Comparison of ENCODE assay signal across 8 mouse cellular contexts in genomic region chr9:13303976-13304375, GRCm38 (mm10). TPM values are rescaled to one million over a fixed set of nuclear protein-coding genes. Genes with fewer than 3 reads are reported as not detected.
DNase-seq lines count a peak whose midpoint lies in the region; ATAC-seq and TF ChIP-seq lines count a peak whose summit lies in the region.

No protein-coding gene starts in this region.

- no peak for TF ChIP-seq CTCF in midbrain, postnatal 0 days (IDR thresholded peaks at IDR 0.05)
- TF ChIP-seq CTCF in thymus, adult 2 months (IDR thresholded peaks at IDR 0.05; ENCODE audit: borderline replicate concordance, control insufficient read depth, extremely low read depth, insufficient read depth, low read length, poor library complexity), result no peak

- no peak overlapping the region for H3K9ac ChIP-seq in intestine, embryonic 16.5 days (ENCODE audit: low read depth, low read length)
- no peak overlapping the region for H3K9ac ChIP-seq in midbrain, postnatal 0 days (replicated peaks; ENCODE audit: low read length, poor library complexity, severe bottlenecking)

- peak; percentile 62 for ATAC-seq in intestine, embryonic 16.5 days
- no peak for ATAC-seq in midbrain, postnatal 0 days (ENCODE audit: low FRiP score)

- WGBS in intestine, embryonic 16.5 days, result 35% methylated on average over 6 of the region's 6 CpGs
- 32% methylated on average over 6 of the region's 6 CpGs for WGBS in midbrain, postnatal 0 days
- WGBS in thymus, adult 2 months, result 25% methylated on average over 6 of the region's 6 CpGs
- 84% methylated on average over 6 of the region's 6 CpGs for WGBS in limb, embryonic 10.5 days

- no peak overlapping the region for H3K4me3 ChIP-seq in intestine, embryonic 16.5 days (ENCODE audit: low read length)
- no peak overlapping the region for H3K4me3 ChIP-seq in midbrain, postnatal 0 days (ENCODE audit: low read depth, low read length)
- H3K4me3 ChIP-seq in thymus, adult 2 months (ENCODE audit: control insufficient read depth, insufficient read depth, low read length), result no peak overlapping the region
- no peak overlapping the region for H3K4me3 ChIP-seq in limb, embryonic 10.5 days

- no peak overlapping the region for H3K4me2 ChIP-seq in intestine, embryonic 16.5 days (ENCODE audit: low read depth, low read length)
- H3K4me2 ChIP-seq in midbrain, postnatal 0 days (ENCODE audit: low read depth, low read length, poor library complexity, severe bottlenecking), result no peak overlapping the region

- TF ChIP-seq POLR2A in thymus, adult 2 months (IDR thresholded peaks at IDR 0.05; ENCODE audit: control insufficient read depth, extremely low read depth, insufficient read depth, low read length, poor library complexity), result no peak

- no peaks in the 10 kb centered on the region for H3K36me3 ChIP-seq in intestine, embryonic 16.5 days (ENCODE audit: control insufficient read depth, insufficient read depth, low read length)
- no peaks in the 10 kb centered on the region for H3K36me3 ChIP-seq in midbrain, postnatal 0 days (ENCODE audit: insufficient read depth, low read length)
- no peaks in the 10 kb centered on the region for H3K36me3 ChIP-seq in thymus, adult 2 months (ENCODE audit: control insufficient read depth, insufficient read depth, low read length)
- no peaks in the 10 kb centered on the region for H3K36me3 ChIP-seq in limb, embryonic 10.5 days

- no peaks in the 10 kb centered on the region for H3K27me3 ChIP-seq in intestine, embryonic 16.5 days (replicated peaks; ENCODE audit: control insufficient read depth, insufficient read depth, low read length)
- H3K27me3 ChIP-seq in midbrain, postnatal 0 days (ENCODE audit: insufficient read depth, low read length), result no peaks in the 10 kb centered on the region
- H3K27me3 ChIP-seq in thymus, adult 2 months (ENCODE audit: control insufficient read depth, insufficient read depth, low read length), result no peaks in the 10 kb centered on the region
- 0 out of 2 replicates have a peak, but pooled peaks cover 4% of the 10 kb centered on the region for H3K27me3 ChIP-seq in limb, embryonic 10.5 days (ENCODE audit: low read depth, poor library complexity, severe bottlenecking)

- DNase-seq in spleen, adult 18-20 months, result peak; percentile 31 to 50
- no peak for DNase-seq in spleen, postnatal 14 days (ENCODE audit: low spot score in 2 of 2)
- peak; percentile 69 to 80 for DNase-seq in heart, adult 18-20 months
- DNase-seq in midbrain, postnatal 0 days (ENCODE audit: low spot score), result peak; percentile 26
- DNase-seq in frontal cortex, postnatal 14 days (ENCODE audit: low spot score in 2 of 2), result no peak
- no peak for DNase-seq in thymus, adult 2 months
- DNase-seq in limb, embryonic 10.5 days (ENCODE audit: low spot score), result no peak

- no peaks in the 10 kb centered on the region for H3K9me3 ChIP-seq in intestine, embryonic 16.5 days (ENCODE audit: control insufficient read depth, low read length)
- H3K9me3 ChIP-seq in midbrain, postnatal 0 days (ENCODE audit: low read length), result no peaks in the 10 kb centered on the region
- H3K9me3 ChIP-seq in limb, embryonic 10.5 days (replicated peaks), result no peaks in the 10 kb centered on the region

- H3K27ac ChIP-seq in intestine, embryonic 16.5 days (ENCODE audit: low read length), result no peak overlapping the region
- H3K27ac ChIP-seq in midbrain, postnatal 0 days (ENCODE audit: low read depth, low read length), result 0 out of 2 replicates have a peak overlapping the region, but pooled peaks have one; percentile 6
- H3K27ac ChIP-seq in thymus, adult 2 months (ENCODE audit: control insufficient read depth, insufficient read depth, low read length), result no peak overlapping the region
- H3K27ac ChIP-seq in limb, embryonic 10.5 days, result no peak overlapping the region

- H3K4me1 ChIP-seq in intestine, embryonic 16.5 days (ENCODE audit: control insufficient read depth, insufficient read depth, low read length), result peaks cover 17% of the 10 kb centered on the region
- H3K4me1 ChIP-seq in midbrain, postnatal 0 days (ENCODE audit: insufficient read depth, low read length), result peaks cover 18% of the 10 kb centered on the region; the same call in 1 of the 2 replicates
- peaks cover 24% of the 10 kb centered on the region for H3K4me1 ChIP-seq in thymus, adult 2 months (replicated peaks; ENCODE audit: control insufficient read depth, insufficient read depth, low read length)
- H3K4me1 ChIP-seq in limb, embryonic 10.5 days, result peaks cover 49% of the 10 kb centered on the region

RNA-seq across cellular contexts. Expression of gene Maml2, which starts 6.2 kb away (rescaled TPM):
- total RNA-seq in heart, adult 18-20 months (2021), result 1 to 10 TPM; 5.3 to 6.0 TPM
- 5.0 TPM in 2 replicates for polyA plus RNA-seq in intestine, embryonic 16.5 days (2015; fragmentation: Nextera tagmentation; extraction: Ambion mirVana)
- total RNA-seq in midbrain, postnatal 0 days (2014; rRNA removed), result 9.2 and 11.0 TPM in 2 replicates
- polyA plus RNA-seq in midbrain, postnatal 0 days (2015; fragmentation: Nextera tagmentation; extraction: Ambion mirVana), result 9.1 TPM in 2 replicates
- 12.9 and 14.3 TPM in 2 replicates for polyA plus RNA-seq in thymus, adult 2 months (2012; rRNA removed)
- 4.5 and 8.0 TPM in 2 replicates for polyA plus RNA-seq in limb, embryonic 10.5 days (2016; fragmentation: Nextera tagmentation; extraction: Ambion mirVana)

RNA-seq across cellular contexts. Expression of gene Ccdc82, which starts 57.2 kb away (rescaled TPM):
- 1 to 10 TPM; 7.8 to 9.8 TPM for total RNA-seq in heart, adult 18-20 months (2021)
- 7.1 and 7.5 TPM in 2 replicates for polyA plus RNA-seq in intestine, embryonic 16.5 days (2015; fragmentation: Nextera tagmentation; extraction: Ambion mirVana)
- 20.2 and 25.1 TPM in 2 replicates for total RNA-seq in midbrain, postnatal 0 days (2014; rRNA removed)
- 9.6 and 11.8 TPM in 2 replicates for polyA plus RNA-seq in midbrain, postnatal 0 days (2015; fragmentation: Nextera tagmentation; extraction: Ambion mirVana)
- polyA plus RNA-seq in thymus, adult 2 months (2012; rRNA removed), result 16.3 and 17.8 TPM in 2 replicates
- polyA plus RNA-seq in limb, embryonic 10.5 days (2016; fragmentation: Nextera tagmentation; extraction: Ambion mirVana), result 3.9 and 4.4 TPM in 2 replicates

RNA-seq across cellular contexts. Expression of gene Jrkl, which starts 58.3 kb away (rescaled TPM):
- 1 to 10 TPM; 5.3 to 5.5 TPM for total RNA-seq in heart, adult 18-20 months (2021)
- 6.2 and 6.8 TPM in 2 replicates for polyA plus RNA-seq in intestine, embryonic 16.5 days (2015; fragmentation: Nextera tagmentation; extraction: Ambion mirVana)
- 4.3 and 4.7 TPM in 2 replicates for total RNA-seq in midbrain, postnatal 0 days (2014; rRNA removed)
- polyA plus RNA-seq in midbrain, postnatal 0 days (2015; fragmentation: Nextera tagmentation; extraction: Ambion mirVana), result 4.2 and 4.3 TPM in 2 replicates
- 0.73 and 0.97 TPM in 2 replicates for polyA plus RNA-seq in thymus, adult 2 months (2012; rRNA removed)
- 6.3 and 7.2 TPM in 2 replicates for polyA plus RNA-seq in limb, embryonic 10.5 days (2016; fragmentation: Nextera tagmentation; extraction: Ambion mirVana)

Comparison
In these comparisons a context has a peak if more than half of its experiments do, and no peak if none do; other contexts are left out.
1. DNase-seq: peak in spleen, adult 18-20 months (2 of 2), heart, adult 18-20 months (2 of 2) and midbrain, postnatal 0 days (single experiment); none in spleen, postnatal 14 days (0 of 2), frontal cortex, postnatal 14 days (0 of 2), thymus, adult 2 months (single experiment) and limb, embryonic 10.5 days (single experiment).